In the genomic region with DNA sequence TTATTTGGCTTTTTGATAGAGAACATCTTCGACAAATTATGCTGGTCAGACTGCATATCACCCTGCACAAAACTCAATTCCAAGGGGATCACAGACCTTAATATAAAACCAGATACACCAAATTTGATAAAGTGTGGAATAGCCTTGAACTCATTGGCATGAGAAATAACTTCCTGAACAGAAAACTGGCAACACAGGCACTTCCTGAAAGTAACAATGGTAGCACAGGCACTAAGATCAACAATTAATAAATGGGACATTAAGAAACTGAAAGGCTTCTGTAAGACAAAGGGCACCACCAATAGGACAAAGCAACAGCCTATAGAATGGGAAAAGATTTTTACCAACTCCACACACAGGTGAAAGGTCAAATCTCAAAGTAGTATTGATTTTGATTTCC, we compare ENCODE assay signal across 25 mouse cellular contexts.
DNase-seq lines count a peak whose midpoint lies in the region; ATAC-seq and TF ChIP-seq lines count a peak whose summit lies in the region.
"Had no signal": no experiment of that assay in that cellular context is flagged by ENCODE, and none has a peak within 500 bp of the region (broad histone marks: within the 10 kb centered on the region; RNA-seq: fewer than 3 reads in every experiment).

No protein-coding gene starts in this region.

- no peaks in the 10 kb centered on the region for H3K9me3 ChIP-seq in kidney, embryonic 15.5 days (replicated peaks)
- no peaks in the 10 kb centered on the region for H3K9me3 ChIP-seq in lung, postnatal 0 days (ENCODE audit: low read length)
- H3K9me3 ChIP-seq in midbrain, embryonic 11.5 days (ENCODE audit: control insufficient read depth, low read length) = no peaks in the 10 kb centered on the region
- no peaks in the 10 kb centered on the region for H3K9me3 ChIP-seq in midbrain, embryonic 16.5 days (replicated peaks; ENCODE audit: control insufficient read depth, low read length, poor library complexity, severe bottlenecking)
- H3K9me3 ChIP-seq: embryonic facial prominence, embryonic 10.5 days; embryonic facial prominence, embryonic 13.5 days; forebrain, embryonic 12.5 days; forebrain, embryonic 15.5 days; hindbrain, embryonic 12.5 days; hindbrain, embryonic 15.5 days had no signal

- no peak overlapping the region for H3K9ac ChIP-seq in kidney, embryonic 15.5 days
- H3K9ac ChIP-seq in lung, postnatal 0 days (replicated peaks; ENCODE audit: low read depth) = no peak overlapping the region
- H3K9ac ChIP-seq in midbrain, embryonic 11.5 days (ENCODE audit: low read length) = no peak overlapping the region
- H3K9ac ChIP-seq in midbrain, embryonic 16.5 days (ENCODE audit: low read depth, low read length) = no peak overlapping the region
- H3K9ac ChIP-seq: embryonic facial prominence, embryonic 13.5 days; forebrain, embryonic 12.5 days; forebrain, embryonic 15.5 days; hindbrain, embryonic 12.5 days; hindbrain, embryonic 15.5 days had no signal

- ATAC-seq in kidney, embryonic 15.5 days (replicated peaks; ENCODE audit: low FRiP score) = no peak
- ATAC-seq in lung, postnatal 0 days = 0 out of 2 replicates have a peak, but pooled peaks have one; percentile 43
- ATAC-seq in midbrain, embryonic 11.5 days (ENCODE audit: low FRiP score) = no peak
- ATAC-seq in midbrain, embryonic 16.5 days = no peak
- ATAC-seq: activated CD4-positive, CD25-positive, alpha-beta regulatory T cell, adult 4 months; CD4-positive, CD25-positive, alpha-beta regulatory T cell, adult 4 months; forebrain, embryonic 15.5 days had no signal

- H3K4me1 ChIP-seq in kidney, adult 2 months (ENCODE audit: control insufficient read depth, insufficient read depth, low read length) = no peaks in the 10 kb centered on the region
- H3K4me1 ChIP-seq in kidney, embryonic 15.5 days = no peaks in the 10 kb centered on the region
- no peaks in the 10 kb centered on the region for H3K4me1 ChIP-seq in lung, postnatal 0 days (ENCODE audit: insufficient read depth, low read depth, low read length)
- peaks cover 2% of the 10 kb centered on the region; the same call in 1 of the 2 replicates for H3K4me1 ChIP-seq in lung, adult 2 months (ENCODE audit: control insufficient read depth, insufficient read depth, low read length)
- no peaks in the 10 kb centered on the region for H3K4me1 ChIP-seq in midbrain, embryonic 11.5 days (ENCODE audit: control insufficient read depth, insufficient read depth, low read length)
- H3K4me1 ChIP-seq in midbrain, embryonic 16.5 days (ENCODE audit: control insufficient read depth, insufficient read depth, low read length) = no peaks in the 10 kb centered on the region
- H3K4me1 ChIP-seq: embryonic facial prominence, embryonic 10.5 days; embryonic facial prominence, embryonic 13.5 days; forebrain, embryonic 12.5 days; forebrain, embryonic 15.5 days; hindbrain, embryonic 12.5 days; hindbrain, embryonic 15.5 days had no signal

- TF ChIP-seq CTCF in kidney, adult 2 months (conservative IDR thresholded peaks at IDR 0.05; ENCODE audit: insufficient read depth, insufficient read length, low read depth, low read length) = no peak
- TF ChIP-seq CTCF in lung, postnatal 0 days (IDR thresholded peaks at IDR 0.05) = no peak
- no peak for TF ChIP-seq CTCF in lung, adult 2 months (IDR thresholded peaks at IDR 0.05; ENCODE audit: insufficient read depth, low read length)

- no peaks in the 10 kb centered on the region for H3K36me3 ChIP-seq in kidney, adult 2 months (ENCODE audit: control insufficient read depth, insufficient read depth, low read length)
- no peaks in the 10 kb centered on the region for H3K36me3 ChIP-seq in kidney, embryonic 15.5 days
- no peaks in the 10 kb centered on the region for H3K36me3 ChIP-seq in lung, postnatal 0 days (ENCODE audit: insufficient read depth, low read length)
- H3K36me3 ChIP-seq in midbrain, embryonic 11.5 days (ENCODE audit: control insufficient read depth, insufficient read depth, low read length) = no peaks in the 10 kb centered on the region
- H3K36me3 ChIP-seq in midbrain, embryonic 16.5 days (ENCODE audit: control insufficient read depth, insufficient read depth, low read length) = no peaks in the 10 kb centered on the region
- H3K36me3 ChIP-seq: embryonic facial prominence, embryonic 10.5 days; embryonic facial prominence, embryonic 13.5 days; forebrain, embryonic 12.5 days; forebrain, embryonic 15.5 days; hindbrain, embryonic 12.5 days; hindbrain, embryonic 15.5 days had no signal

- no peaks in the 10 kb centered on the region for H3K27me3 ChIP-seq in kidney, adult 2 months (replicated peaks; ENCODE audit: control insufficient read depth, insufficient read depth, low read length)
- no peaks in the 10 kb centered on the region for H3K27me3 ChIP-seq in kidney, embryonic 15.5 days
- no peaks in the 10 kb centered on the region for H3K27me3 ChIP-seq in lung, postnatal 0 days (replicated peaks; ENCODE audit: insufficient read depth, low read length)
- no peaks in the 10 kb centered on the region for H3K27me3 ChIP-seq in midbrain, embryonic 11.5 days (ENCODE audit: control insufficient read depth, insufficient read depth, low read length)
- no peaks in the 10 kb centered on the region for H3K27me3 ChIP-seq in midbrain, embryonic 16.5 days (ENCODE audit: control insufficient read depth, insufficient read depth, low read depth, low read length)
- H3K27me3 ChIP-seq: embryonic facial prominence, embryonic 13.5 days; forebrain, embryonic 12.5 days; forebrain, embryonic 15.5 days; hindbrain, embryonic 12.5 days; hindbrain, embryonic 15.5 days had no signal

- no peak for TF ChIP-seq POLR2A in kidney, adult 2 months (IDR thresholded peaks at IDR 0.05; ENCODE audit: low read depth, low read length)
- TF ChIP-seq POLR2A in lung, adult 2 months (IDR thresholded peaks at IDR 0.05; ENCODE audit: borderline replicate concordance, extremely low read depth, low read depth, low read length) = no peak

- peak; percentile 89 for TF ChIP-seq EP300 in lung, postnatal 0 days (IDR thresholded peaks at IDR 0.05)

- 78% methylated on average over 1 of the region's 1 CpGs for WGBS in kidney, adult 2 months
- 91% methylated on average over 1 of the region's 1 CpGs for WGBS in kidney, embryonic 15.5 days
- 67% methylated on average over 1 of the region's 1 CpGs for WGBS in lung, postnatal 0 days
- WGBS in lung, adult 2 months = 64% methylated on average over 1 of the region's 1 CpGs
- 81% methylated on average over 1 of the region's 1 CpGs for WGBS in midbrain, embryonic 11.5 days
- WGBS in midbrain, embryonic 16.5 days = 91% methylated on average over 1 of the region's 1 CpGs

- peak; percentile 36 for DNase-seq in kidney, adult 2 months
- DNase-seq in lung, postnatal 0 days (ENCODE audit: low spot score) = peak; percentile 34
- DNase-seq in lung, adult 2 months = no peak
- peak; percentile 19 for DNase-seq in midbrain, embryonic 11.5 days (ENCODE audit: low spot score, missing footprints)
- DNase-seq: adrenal gland, adult 8-10 months; adrenal gland, postnatal 25 days; cerebellum, adult 11-12 months; cerebellum, adult 8-10 months; cerebellum, postnatal 10 days; cerebellum, postnatal 36 days; embryo, embryonic 11 days; gastrocnemius, postnatal 25 days; heart, adult 18-20 months had no signal

- H3K4me3 ChIP-seq in kidney, adult 2 months (ENCODE audit: insufficient read depth, low read depth, low read length) = no peak overlapping the region
- H3K4me3 ChIP-seq in kidney, embryonic 15.5 days (replicated peaks) = no peak overlapping the region
- no peak overlapping the region for H3K4me3 ChIP-seq in lung, postnatal 0 days (ENCODE audit: low read depth, low read length)
- H3K4me3 ChIP-seq in lung, adult 2 months (replicated peaks; ENCODE audit: extremely low read depth, low read depth, low read length) = no peak overlapping the region
- no peak overlapping the region for H3K4me3 ChIP-seq in midbrain, embryonic 11.5 days (ENCODE audit: low read depth, low read length)
- H3K4me3 ChIP-seq in midbrain, embryonic 16.5 days (ENCODE audit: low read depth, low read length) = no peak overlapping the region
- H3K4me3 ChIP-seq: embryonic facial prominence, embryonic 10.5 days; embryonic facial prominence, embryonic 13.5 days; erythroblast, embryonic 14.5 days; forebrain, embryonic 12.5 days; forebrain, embryonic 15.5 days; hindbrain, embryonic 12.5 days; hindbrain, embryonic 15.5 days had no signal

- H3K4me2 ChIP-seq in kidney, embryonic 15.5 days = no peak overlapping the region
- H3K4me2 ChIP-seq in lung, postnatal 0 days (replicated peaks; ENCODE audit: low read depth, low read length) = no peak overlapping the region
- H3K4me2 ChIP-seq in midbrain, embryonic 11.5 days = no peak overlapping the region
- no peak overlapping the region for H3K4me2 ChIP-seq in midbrain, embryonic 16.5 days (ENCODE audit: low read length)
- H3K4me2 ChIP-seq: embryonic facial prominence, embryonic 13.5 days; forebrain, embryonic 12.5 days; forebrain, embryonic 15.5 days; heart, embryonic 11.5 days; hindbrain, embryonic 12.5 days; hindbrain, embryonic 15.5 days had no signal

- H3K27ac ChIP-seq in kidney, adult 2 months (ENCODE audit: insufficient read depth, low read depth, low read length) = no peak overlapping the region
- no peak overlapping the region for H3K27ac ChIP-seq in kidney, embryonic 15.5 days
- no peak overlapping the region for H3K27ac ChIP-seq in lung, postnatal 0 days (ENCODE audit: low read length)
- H3K27ac ChIP-seq in midbrain, embryonic 11.5 days (ENCODE audit: low read depth, low read length) = no peak overlapping the region
- no peak overlapping the region for H3K27ac ChIP-seq in midbrain, embryonic 16.5 days (ENCODE audit: low read length)
- H3K27ac ChIP-seq: embryonic facial prominence, embryonic 10.5 days; embryonic facial prominence, embryonic 13.5 days; forebrain, embryonic 12.5 days; forebrain, embryonic 15.5 days; hindbrain, embryonic 12.5 days; hindbrain, embryonic 15.5 days had no signal
